Mouse (Mus musculus) kidney, postnatal 0 days (tissue): ENCODE results near the gene Tmem167. TPM values are rescaled to one million over a fixed set of nuclear protein-coding genes. Genes with fewer than 3 reads are reported as not detected.

Experiments used
- ATAC-seq: fragments of 200-750 bp; cut with Nextera tagmentation; replicated peaks from 2 replicates; pipeline ENCODE4 v1.8.0; 2017; ENCODE audit warnings: low read depth, moderate number of reproducible peaks, moderate TSS enrichment, moderate library complexity; ENCODE audit not compliant: low FRiP score
- DNase-seq: peaks from one replicate; pipeline ENCODE4 v3.0.0-alpha.2; 2016; ENCODE audit warnings: low spot score
- H3K27ac ChIP-seq: fragments of 300-500 bp; sonication (generic); 2 replicates; pipeline ENCODE4 v1.5.1; 2014; ENCODE audit warnings: mild to moderate bottlenecking
- H3K27me3 ChIP-seq: fragments of 300-500 bp; sonication (generic); 2 replicates; pipeline ENCODE4 v1.6.1; 2014; ENCODE audit warnings: low read length, mixed read lengths; ENCODE audit not compliant: insufficient read depth
- H3K36me3 ChIP-seq: fragments of 300-500 bp; sonication (generic); 2 replicates; pipeline ENCODE4 v1.6.1; 2014; ENCODE audit warnings: low read length, mixed read lengths; ENCODE audit not compliant: insufficient read depth
- H3K4me1 ChIP-seq: fragments of 300-500 bp; sonication (generic); replicated peaks from 2 replicates; pipeline ENCODE4 v1.6.1; 2014; ENCODE audit warnings: antibody characterized with exemption, low read length, mixed read lengths; ENCODE audit not compliant: insufficient read depth
- H3K4me2 ChIP-seq: fragments of 300-500 bp; sonication (generic); 2 replicates; pipeline ENCODE4 v1.6.1; 2014; ENCODE audit warnings: mild to moderate bottlenecking, low read length, moderate library complexity, mixed read lengths
- H3K4me3 ChIP-seq: fragments of 300-500 bp; sonication (generic); replicated peaks from 2 replicates; pipeline ENCODE4 v1.5.1; 2014; ENCODE audit warnings: low read depth, low read length
- H3K9ac ChIP-seq: fragments of 300-500 bp; sonication (generic); 2 replicates; pipeline ENCODE4 v1.6.1; 2014; ENCODE audit warnings: low read depth, low read length
- H3K9me3 ChIP-seq: fragments of 300-500 bp; sonication (generic); replicated peaks from 2 replicates; pipeline ENCODE4 v1.6.1; 2016; ENCODE audit warnings: low read length, inconsistent platforms, mixed read lengths
- CTCF ChIP-seq: IDR thresholded peaks from 2 replicates; pipeline ENCODE4 v1.5.1; 2016; ENCODE audit warnings: antibody characterized with exemption, low read depth, mild to moderate bottlenecking, moderate library complexity
- whole genome bisulfite sequencing: fragments of 180-500 bp; shearing (Covaris S2); extraction: QIAGEN DNeasy Blood & Tissue Kit; methylation state at CpG from one replicate; pipeline ENCODE4 v1.1.7; 2014; 5-methylcytosine and 5-hydroxymethylcytosine counted together
- polyA plus RNA-seq: library from polyadenylated mRNA; unstranded; fragments of >200 nt; fragmentation: Nextera tagmentation; extraction: Ambion mirVana; gene quantifications from 2 replicates; pipeline ENCODE4 v1.2.1, GENCODE M21; 2015

Tmem167 gene
- polyA plus RNA-seq: 63.4 and 66.2 TPM in 2 replicates

DNA sequence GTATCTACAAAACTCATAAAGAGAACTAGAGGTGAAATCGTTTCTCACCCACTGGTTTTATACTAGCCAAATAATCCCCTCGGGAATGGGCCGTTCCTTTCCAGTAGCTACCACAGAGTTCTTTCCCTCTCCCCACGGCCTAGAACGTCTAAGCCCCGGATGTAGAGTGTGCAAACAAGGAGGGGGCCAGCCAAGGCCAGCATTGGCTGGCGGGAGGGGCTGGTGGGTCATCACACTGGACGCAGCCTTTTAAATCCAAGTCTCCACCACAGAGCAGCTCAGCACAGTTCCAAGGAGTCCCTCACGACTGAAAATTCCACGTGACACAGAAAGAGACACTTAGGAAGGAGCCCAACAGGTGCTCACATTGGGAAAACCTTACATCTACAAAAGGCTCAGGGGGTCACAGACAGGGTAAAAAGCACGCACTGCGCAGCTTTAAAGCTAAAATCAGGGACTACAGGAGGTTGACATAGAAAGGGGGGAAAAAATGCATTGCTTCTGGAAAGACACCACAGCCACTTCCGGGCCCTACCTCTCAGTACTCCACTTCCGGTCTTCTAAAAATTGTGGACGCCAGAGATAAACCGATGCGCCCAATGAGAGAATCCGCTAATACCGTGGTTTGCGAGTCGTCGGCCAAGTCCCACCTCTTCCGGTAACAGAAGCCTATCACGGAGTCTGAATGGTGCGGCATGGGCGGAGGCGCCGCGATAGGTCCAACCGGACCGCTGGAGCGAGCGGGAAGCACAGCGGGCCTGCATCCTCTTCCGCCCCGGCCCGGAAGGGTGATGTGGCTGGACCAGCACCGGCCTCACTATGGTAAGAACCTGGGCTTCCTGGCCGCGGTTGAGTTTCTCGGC lies at the start of gene Tmem167, which contains the start of gene Xrcc4:
Gene Tmem167, plus strand, starts transcription at position 162 of the 863 bp plus-strand sequence.
Gene Xrcc4, minus strand, starts transcription at position 647 of the 863 bp plus-strand sequence.
- Histone ChIP-seq H3K4me1 (no peaks in the 10 kb centered on the region), H3K9ac (peak within 1 kb of the TSS; percentile 82), H3K9me3 (no peaks in the 10 kb centered on the region), H3K27ac (peak within 1 kb of the TSS; percentile 86), H3K27me3 (no peaks in the 10 kb centered on the region), H3K36me3 (no peaks in the 10 kb centered on the region), H3K4me3 (peak within 1 kb of the TSS; percentile 86), H3K4me2 (peak within 1 kb of the TSS; percentile 65)
- WGBS: 2% methylated on average over 41 of the region's 41 CpGs
- ATAC-seq (peak; percentile 100), DNase-seq (peak; percentile 100)
- TF ChIP-seq CTCF: no peak

DNA sequence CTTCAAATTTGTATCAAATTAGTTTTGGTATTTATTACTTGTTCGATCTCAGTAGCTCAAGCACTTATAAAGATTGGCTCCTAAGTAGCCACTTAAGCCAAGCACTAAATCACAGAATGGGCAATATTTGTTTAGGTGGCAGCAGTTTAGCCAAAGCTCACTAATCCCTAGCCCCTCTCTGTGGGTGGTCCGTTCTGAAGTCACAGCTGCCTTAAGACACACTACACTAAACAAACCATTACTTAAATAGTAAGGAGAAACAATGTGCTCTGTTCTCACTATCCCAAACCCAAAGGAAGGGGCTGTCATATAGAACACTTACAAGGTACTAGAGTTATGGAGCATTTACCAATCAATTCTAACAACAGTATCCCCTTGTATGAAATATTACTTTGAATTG lies 49.3 kb upstream of the Tmem167 start:
- Histone ChIP-seq H3K4me3 (no peak overlapping the region), H3K9me3 (no peaks in the 10 kb centered on the region), H3K27ac (no peak overlapping the region), H3K4me2 (no peak overlapping the region), H3K4me1 (no peaks in the 10 kb centered on the region), H3K9ac (no peak overlapping the region), H3K27me3 (no peaks in the 10 kb centered on the region), H3K36me3 (no peaks in the 10 kb centered on the region)
- DNase-seq (peak; percentile 28), ATAC-seq (no peak)
- WGBS: 12% methylated on average over 2 of the region's 2 CpGs
- no peak for TF ChIP-seq CTCF

DNA sequence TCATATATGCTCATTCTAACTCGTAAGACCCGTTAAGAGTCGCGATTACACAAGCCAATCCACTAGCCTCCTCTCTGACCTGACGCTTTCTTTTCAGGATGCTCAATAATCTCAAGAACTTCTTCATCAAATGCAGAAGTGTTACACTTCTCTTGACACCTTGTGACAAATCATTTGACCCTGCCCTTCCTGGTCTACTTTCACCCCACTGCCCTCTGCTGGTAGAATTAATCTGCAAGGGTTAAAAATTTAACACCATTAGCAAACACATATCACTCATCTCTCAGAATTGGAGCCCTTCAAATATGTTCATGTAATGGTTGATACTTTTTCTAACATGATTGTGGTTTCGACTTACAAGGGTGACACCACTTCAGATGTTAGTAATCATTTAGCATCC lies 37.2 kb upstream of the Tmem167 start:
- Histone ChIP-seq H3K9ac (no peak overlapping the region), H3K36me3 (no peaks in the 10 kb centered on the region), H3K4me2 (no peak overlapping the region), H3K27ac (no peak overlapping the region), H3K4me3 (no peak overlapping the region), H3K9me3 (no peaks in the 10 kb centered on the region), H3K4me1 (no peaks in the 10 kb centered on the region), H3K27me3 (no peaks in the 10 kb centered on the region)
- WGBS: 79% methylated on average over 6 of the region's 6 CpGs
- DNase-seq: no peak
- ATAC-seq: no peak
- peak; percentile 28; the same call in 1 of the 2 replicates for TF ChIP-seq CTCF

DNA sequence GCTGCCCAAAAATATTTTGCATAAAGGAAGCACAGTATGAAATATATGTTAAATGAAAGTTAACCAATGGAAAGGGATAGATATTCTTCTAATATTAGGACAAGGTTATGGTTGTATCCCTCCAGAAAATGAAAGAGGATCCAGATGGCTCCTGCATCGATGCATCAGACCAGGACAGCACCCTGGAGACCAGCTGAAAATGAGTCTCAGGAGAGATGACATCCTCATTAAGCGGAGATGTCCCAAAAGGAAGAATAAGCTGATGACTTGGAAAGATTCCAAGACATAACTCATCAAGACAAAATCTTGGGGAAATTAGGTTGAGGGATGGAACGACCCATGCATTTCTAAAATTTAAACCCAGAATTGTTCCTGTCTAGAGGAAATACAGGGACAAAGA lies 36.5 kb upstream of the Tmem167 start:
- Histone ChIP-seq H3K36me3 (no peaks in the 10 kb centered on the region), H3K9me3 (no peaks in the 10 kb centered on the region), H3K4me3 (no peak overlapping the region), H3K4me1 (no peaks in the 10 kb centered on the region), H3K4me2 (no peak overlapping the region), H3K27ac (no peak overlapping the region), H3K9ac (no peak overlapping the region), H3K27me3 (no peaks in the 10 kb centered on the region)
- DNase-seq: no peak
- no peak for ATAC-seq
- whole genome bisulfite sequencing: 71% methylated on average over 3 of the region's 3 CpGs
- no peak for TF ChIP-seq CTCF

DNA sequence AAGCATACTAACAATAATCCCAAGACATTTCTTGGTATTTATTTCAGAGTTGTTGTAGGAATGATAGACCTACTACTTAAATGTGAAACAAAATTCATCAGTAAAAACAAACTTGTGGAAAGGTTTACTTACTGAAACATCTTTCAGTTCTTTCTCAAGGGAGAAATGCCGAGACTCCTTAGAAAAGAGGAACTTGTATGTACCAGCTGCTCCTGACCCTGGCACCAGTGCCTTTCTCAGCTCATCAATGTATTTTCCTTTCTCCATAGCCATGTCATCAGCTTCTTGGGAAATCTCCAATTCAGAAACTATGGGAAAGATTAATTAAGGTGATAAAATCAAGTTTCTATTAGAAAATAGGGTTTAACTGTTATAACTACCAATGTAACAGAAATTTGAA lies 27.0 kb upstream of the Tmem167 start:
- Histone ChIP-seq H3K9me3 (no peaks in the 10 kb centered on the region), H3K4me2 (no peak overlapping the region), H3K36me3 (no peaks in the 10 kb centered on the region), H3K4me3 (no peak overlapping the region), H3K27me3 (no peaks in the 10 kb centered on the region), H3K9ac (no peak overlapping the region), H3K27ac (no peak overlapping the region), H3K4me1 (no peaks in the 10 kb centered on the region)
- no peak for TF ChIP-seq CTCF
- 81% methylated on average over 1 of the region's 1 CpGs for WGBS
- DNase-seq: no peak
- ATAC-seq: no peak

DNA sequence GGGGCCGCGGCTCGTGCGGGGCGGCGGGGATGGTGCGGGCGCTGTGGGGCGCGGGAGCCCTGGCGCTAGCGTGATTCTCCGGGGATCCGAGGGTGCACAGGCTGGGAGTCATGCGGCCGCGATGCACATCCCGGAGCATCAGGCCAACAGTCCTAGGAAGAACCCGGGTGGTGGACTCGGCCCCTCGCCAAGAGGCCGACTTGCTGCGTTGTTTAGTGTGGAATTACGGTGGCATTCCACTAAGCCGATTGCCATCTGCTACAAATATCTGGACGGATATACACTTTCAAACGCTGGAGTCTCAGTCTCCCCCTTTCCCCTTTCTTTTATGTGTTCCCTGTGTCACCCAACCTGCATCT lies 881 bp downstream of the Tmem167 start:
- Histone ChIP-seq H3K9me3 (no peaks in the 10 kb centered on the region), H3K4me3 (peak overlapping the region; percentile 86), H3K9ac (peak overlapping the region; percentile 82), H3K36me3 (no peaks in the 10 kb centered on the region), H3K4me2 (peak overlapping the region; percentile 65), H3K27ac (peak overlapping the region; percentile 84), H3K4me1 (no peaks in the 10 kb centered on the region), H3K27me3 (no peaks in the 10 kb centered on the region)
- TF ChIP-seq CTCF: no peak
- peak; percentile 54 for DNase-seq
- ATAC-seq: peak; percentile 69
- WGBS: 0% methylated on average over 27 of the region's 27 CpGs
